Mouse (Mus musculus) effector memory CD4-positive, alpha-beta T cell, adult 7 months (primary cell): Measurements from ENCODE around the gene 4930579G24Rik. TPM values are rescaled to one million over a fixed set of nuclear protein-coding genes. Genes with fewer than 3 reads are reported as not detected.

ENCODE experiments used
- polyA plus RNA-seq: library from polyadenylated mRNA; unstranded; fragments of 100-300 nt; shearing (Covaris generic); gene quantifications from one replicate; pipeline ENCODE4 v1.2.1, GENCODE M21; 2017

4930579G24Rik gene
- polyA plus RNA-seq: 3.3 TPM

GRCm38 (mm10) chr3:79628561-79629415, at the start of gene 4930579G24Rik:
4930579G24Rik (plus strand) TSS chr3:79629079.

GRCm38 (mm10) chr3:79590863-79591792, 37.8 kb upstream of the 4930579G24Rik start, which contains the start of gene Ppid:
Ppid (plus strand) TSS chr3:79591342.

GRCm38 (mm10) chr3:79629416-79629730, 494 bp downstream of the 4930579G24Rik start, which contains the start of gene Etfdh:
Etfdh (minus strand) TSS chr3:79629500.

Other genes starting within 250 kb of the 4930579G24Rik start
- 0.49 TPM for gene Fnip2, start 61.3 kb upstream of the 4930579G24Rik start, polyA plus RNA-seq
- gene Ppid, start 37.7 kb upstream of the 4930579G24Rik start, polyA plus RNA-seq: 76.4 TPM
- 50.7 TPM for gene Etfdh, start 421 bp downstream of the 4930579G24Rik start, polyA plus RNA-seq
- not detected for gene Rxfp1, start 108.8 kb downstream of the 4930579G24Rik start, polyA plus RNA-seq
- gene Tmem144, start 223.7 kb downstream of the 4930579G24Rik start, polyA plus RNA-seq: 0.40 TPM